Mouse (Mus musculus) spleen, adult 2 months (tissue): ENCODE results near the gene Rasl12.

ENCODE experiments used
- CTCF ChIP-seq: fragments of 200-500 bp; IDR thresholded peaks from 2 replicates; pipeline ENCODE4 v1.5.1; 2011; ENCODE audit warnings: mild to moderate bottlenecking, inconsistent platforms; ENCODE audit not compliant: insufficient read depth, insufficient read length, insufficient replicate concordance; ENCODE audit errors: extremely low read depth
- POLR2A ChIP-seq: fragments of 200-500 bp; IDR thresholded peaks from 2 replicates; pipeline ENCODE4 v1.6.1; 2011; ENCODE audit warnings: low read depth, low read length, inconsistent platforms

DNA sequence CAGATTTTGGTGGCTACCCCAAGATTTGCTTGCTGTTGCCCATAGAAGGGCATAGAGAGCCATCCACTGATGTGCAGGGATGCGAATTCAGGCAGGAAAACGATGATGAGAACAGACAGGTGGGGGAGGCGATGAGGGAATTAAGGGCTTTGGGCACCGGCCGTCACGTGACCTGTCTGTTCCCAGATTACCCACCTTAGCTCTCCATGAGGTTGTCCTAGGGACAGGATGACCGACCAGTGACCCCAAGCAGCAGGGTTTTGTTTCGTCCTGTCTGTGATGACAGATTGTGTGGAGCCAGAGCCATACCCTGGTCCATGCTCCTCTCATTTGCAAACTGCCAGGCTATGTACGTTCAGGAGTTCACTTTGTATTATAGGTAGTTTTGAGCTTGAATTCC lies 34.6 kb upstream of the Rasl12 start:
- no peak for TF ChIP-seq CTCF
- TF ChIP-seq POLR2A = no peak
